ENCODE assay signal across 26 mouse cellular contexts in genomic region chr10:117778328-117778910, GRCm38 (mm10). TPM values are rescaled to one million over a fixed set of nuclear protein-coding genes. Genes with fewer than 3 reads are reported as not detected.
"Had no signal": no experiment of that assay in that cellular context is flagged by ENCODE, and none has a peak within 500 bp of the region (broad histone marks: within the 10 kb centered on the region; RNA-seq: fewer than 3 reads in every experiment).

No protein-coding gene starts in this region.

- H3K4me1 ChIP-seq: embryonic facial prominence, embryonic 10.5 days; embryonic facial prominence, embryonic 12.5 days; embryonic facial prominence, embryonic 13.5 days; embryonic facial prominence, embryonic 15.5 days; forebrain, embryonic 10.5 days; forebrain, embryonic 12.5 days; forebrain, embryonic 13.5 days; forebrain, embryonic 15.5 days had no signal

- H3K9ac ChIP-seq: embryonic facial prominence, embryonic 12.5 days; embryonic facial prominence, embryonic 13.5 days; embryonic facial prominence, embryonic 15.5 days; forebrain, embryonic 12.5 days; forebrain, embryonic 13.5 days; forebrain, embryonic 15.5 days; forebrain, postnatal 0 days had no signal

- H3K4me2 ChIP-seq: embryonic facial prominence, embryonic 12.5 days; embryonic facial prominence, embryonic 13.5 days; embryonic facial prominence, embryonic 15.5 days; forebrain, embryonic 12.5 days; forebrain, embryonic 13.5 days; forebrain, embryonic 15.5 days had no signal

- H3K4me3 ChIP-seq: embryonic facial prominence, embryonic 10.5 days; embryonic facial prominence, embryonic 12.5 days; embryonic facial prominence, embryonic 13.5 days; embryonic facial prominence, embryonic 15.5 days; erythroblast, embryonic 14.5 days; forebrain, embryonic 10.5 days; forebrain, embryonic 12.5 days; forebrain, embryonic 13.5 days; forebrain, embryonic 15.5 days; gastrocnemius, adult 2 months; heart, adult 2 months had no signal

- H3K27me3 ChIP-seq: embryonic facial prominence, embryonic 12.5 days; embryonic facial prominence, embryonic 13.5 days; embryonic facial prominence, embryonic 15.5 days; forebrain, embryonic 12.5 days; forebrain, embryonic 13.5 days; forebrain, embryonic 15.5 days had no signal

- DNase-seq: cerebellum, adult 9-11 months; cerebellum, postnatal 10 days; cerebellum, postnatal 14 days; cerebellum, postnatal 25 days; cerebellum, postnatal 36 days; embryo, embryonic 11 days; forebrain, postnatal 0 days; gastrocnemius, adult 2 months; gastrocnemius, postnatal 10 days; gastrocnemius, postnatal 14 days; gastrocnemius, postnatal 25 days; gastrocnemius, postnatal 36 days; heart, adult 11 months; heart, adult 18-20 months; heart, adult 2 months had no signal

- ATAC-seq: forebrain, embryonic 13.5 days; forebrain, embryonic 14.5 days; forebrain, embryonic 15.5 days; forebrain, embryonic 16.5 days; forebrain, postnatal 0 days had no signal

- H3K9me3 ChIP-seq: embryonic facial prominence, embryonic 10.5 days; embryonic facial prominence, embryonic 12.5 days; embryonic facial prominence, embryonic 13.5 days; embryonic facial prominence, embryonic 15.5 days; forebrain, embryonic 10.5 days; forebrain, embryonic 12.5 days; forebrain, embryonic 13.5 days; forebrain, embryonic 15.5 days had no signal

- H3K27ac ChIP-seq: embryonic facial prominence, embryonic 10.5 days; embryonic facial prominence, embryonic 12.5 days; embryonic facial prominence, embryonic 13.5 days; embryonic facial prominence, embryonic 15.5 days; forebrain, embryonic 10.5 days; forebrain, embryonic 12.5 days; forebrain, embryonic 13.5 days; forebrain, embryonic 15.5 days; gastrocnemius, adult 2 months; heart, adult 2 months had no signal

RNA-seq across cellular contexts. Expression of gene Slc35e3, which starts 32.3 kb away (rescaled TPM):
- polyA plus RNA-seq: erythroblast, embryonic 14.5 days had no signal
